Mouse (Mus musculus): Measurements from ENCODE around the gene Gm136. TPM values are rescaled to one million over a fixed set of nuclear protein-coding genes. Genes with fewer than 3 reads are reported as not detected.

The Gm136 gene
- polyA plus RNA-seq (2015; fragmentation: Nextera tagmentation; extraction: Ambion mirVana) = not detected in 2 replicates

DNA sequence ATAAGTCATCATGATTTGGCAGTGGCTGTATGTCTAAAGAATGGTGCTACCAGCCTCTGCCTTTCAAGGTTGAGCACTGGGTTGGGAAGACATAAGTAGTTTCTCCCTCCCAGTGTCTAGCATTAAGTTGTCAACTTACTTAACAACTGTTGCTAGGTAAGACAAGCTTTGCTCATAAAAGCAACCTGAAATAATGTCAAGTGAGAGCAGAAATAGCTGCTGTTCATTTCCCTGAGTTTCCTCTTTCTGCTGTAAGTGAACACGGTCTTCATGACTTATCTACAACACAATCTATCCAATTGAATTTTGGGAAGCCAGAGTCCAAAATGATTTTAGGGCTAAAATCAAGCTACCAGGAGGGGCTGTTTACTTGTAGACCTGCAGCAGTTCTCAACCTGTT is at the start of gene Gm136:
Gm136 (minus strand) TSS at position 101 of the 400 bp plus-strand sequence.
- Histone ChIP-seq H3K9ac (no peak within 1 kb of the TSS), H3K27me3 (no peaks in the 10 kb centered on the region), H3K4me2 (no peak within 1 kb of the TSS), H3K36me3 (no peaks in the 10 kb centered on the region), H3K9me3 (no peaks in the 10 kb centered on the region), H3K27ac (replicated peaks) (no peak within 1 kb of the TSS), H3K4me1 (replicated peaks) (no peaks in the 10 kb centered on the region), H3K4me3 (no peak within 1 kb of the TSS)
- no peak for ATAC-seq (ENCODE audit: low read depth)
- 93% methylated on average over 1 of the region's 1 CpGs for WGBS

GRCm38 (mm10) chr4:34801166-34802034 is 45.3 kb upstream of the Gm136 start:
- peak; percentile 87 for ATAC-seq (ENCODE audit: low read depth)
- WGBS = 80% methylated on average over 14 of the region's 14 CpGs
- Histone ChIP-seq H3K9ac (no peak overlapping the region), H3K27ac (replicated peaks) (no peak overlapping the region), H3K9me3 (no peaks in the 10 kb centered on the region), H3K4me2 (no peak overlapping the region), H3K4me1 (replicated peaks) (peaks cover 13% of the 10 kb centered on the region), H3K36me3 (peaks cover 20% of the 10 kb centered on the region), H3K27me3 (no peaks in the 10 kb centered on the region), H3K4me3 (no peak overlapping the region)

GRCm38 (mm10) chr4:34798005-34798404 is 41.9 kb upstream of the Gm136 start:
- WGBS = 89% methylated on average over 2 of the region's 2 CpGs
- H3K9ac ChIP-seq = no peak overlapping the region
- no peak overlapping the region for H3K4me2 ChIP-seq
- no peaks in the 10 kb centered on the region for H3K36me3 ChIP-seq
- no peaks in the 10 kb centered on the region for H3K27me3 ChIP-seq
- no peak overlapping the region for H3K27ac ChIP-seq (replicated peaks)
- no peak for ATAC-seq (ENCODE audit: low read depth)
- no peaks in the 10 kb centered on the region for H3K9me3 ChIP-seq
- H3K4me1 ChIP-seq (replicated peaks) = peaks cover 16% of the 10 kb centered on the region
- no peak overlapping the region for H3K4me3 ChIP-seq

- H3K4me2 ChIP-seq = no peak overlapping the region
- no peak for ATAC-seq (ENCODE audit: low read depth)
- no peak overlapping the region for H3K27ac ChIP-seq (replicated peaks)
- H3K4me1 ChIP-seq (replicated peaks) = peaks cover 16% of the 10 kb centered on the region
- no peaks in the 10 kb centered on the region for H3K9me3 ChIP-seq
- no peaks in the 10 kb centered on the region for H3K36me3 ChIP-seq
- WGBS = 87% methylated on average over 8 of the region's 8 CpGs
- H3K27me3 ChIP-seq = no peaks in the 10 kb centered on the region
- no peak overlapping the region for H3K4me3 ChIP-seq
- H3K9ac ChIP-seq = no peak overlapping the region
These were observed 41.4 kb upstream of the Gm136 start for GRCm38 (mm10) chr4:34797294-34797983.

DNA sequence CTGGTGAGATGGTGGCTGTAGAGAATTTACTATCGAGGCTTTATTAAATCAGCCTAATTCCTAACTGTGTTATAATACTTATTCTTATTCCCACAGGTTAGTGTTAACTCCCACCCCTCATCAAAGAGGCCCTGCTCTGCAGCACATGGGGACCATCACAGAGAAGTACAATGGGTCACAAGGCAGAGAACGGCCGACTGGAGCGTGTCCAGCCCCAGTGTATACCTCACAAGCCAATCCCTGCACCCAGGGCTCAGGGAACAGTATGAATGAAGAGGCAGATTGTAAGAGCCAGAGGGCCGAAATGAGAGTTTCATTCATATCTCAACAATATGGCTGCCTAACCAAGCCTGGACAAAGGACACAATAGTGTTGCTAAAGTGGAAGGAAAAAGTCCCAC is 40.2 kb upstream of the Gm136 start:
- Histone ChIP-seq H3K9ac (no peak overlapping the region), H3K27me3 (no peaks in the 10 kb centered on the region), H3K4me3 (no peak overlapping the region), H3K36me3 (no peaks in the 10 kb centered on the region), H3K4me1 (replicated peaks) (peaks cover 7% of the 10 kb centered on the region), H3K4me2 (no peak overlapping the region), H3K9me3 (no peaks in the 10 kb centered on the region), H3K27ac (replicated peaks) (no peak overlapping the region)
- WGBS = 67% methylated on average over 5 of the region's 5 CpGs
- ATAC-seq (ENCODE audit: low read depth) = peak; percentile 48; the same call in 1 of the 2 replicates

DNA sequence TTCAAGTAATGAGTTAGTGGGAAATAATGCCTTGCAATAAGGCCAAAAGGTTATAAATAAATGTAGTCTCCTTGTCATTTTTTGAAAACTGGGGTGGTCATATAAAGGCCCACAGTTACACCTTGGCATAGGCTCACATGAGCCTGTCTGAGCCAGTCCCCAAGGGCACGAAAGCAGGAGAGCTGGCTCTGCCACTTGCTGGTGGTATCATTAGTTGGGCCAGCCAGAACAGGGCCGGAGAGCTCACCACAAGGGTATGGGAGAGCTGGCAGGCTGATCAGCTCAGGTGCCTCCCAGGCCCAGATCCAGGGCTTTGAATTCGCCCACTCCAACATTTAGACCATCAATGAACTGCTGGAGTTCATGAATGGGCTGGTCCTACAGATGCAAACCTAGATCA is 30.4 kb upstream of the Gm136 start:
- ATAC-seq (ENCODE audit: low read depth) = no peak
- H3K4me3 ChIP-seq = no peak overlapping the region
- no peak overlapping the region for H3K9ac ChIP-seq
- H3K27ac ChIP-seq (replicated peaks) = no peak overlapping the region
- H3K4me2 ChIP-seq = no peak overlapping the region
- no peaks in the 10 kb centered on the region for H3K36me3 ChIP-seq
- no peaks in the 10 kb centered on the region for H3K9me3 ChIP-seq
- H3K4me1 ChIP-seq (replicated peaks) = no peaks in the 10 kb centered on the region
- H3K27me3 ChIP-seq = no peaks in the 10 kb centered on the region
- 88% methylated on average over 3 of the region's 3 CpGs for WGBS

DNA sequence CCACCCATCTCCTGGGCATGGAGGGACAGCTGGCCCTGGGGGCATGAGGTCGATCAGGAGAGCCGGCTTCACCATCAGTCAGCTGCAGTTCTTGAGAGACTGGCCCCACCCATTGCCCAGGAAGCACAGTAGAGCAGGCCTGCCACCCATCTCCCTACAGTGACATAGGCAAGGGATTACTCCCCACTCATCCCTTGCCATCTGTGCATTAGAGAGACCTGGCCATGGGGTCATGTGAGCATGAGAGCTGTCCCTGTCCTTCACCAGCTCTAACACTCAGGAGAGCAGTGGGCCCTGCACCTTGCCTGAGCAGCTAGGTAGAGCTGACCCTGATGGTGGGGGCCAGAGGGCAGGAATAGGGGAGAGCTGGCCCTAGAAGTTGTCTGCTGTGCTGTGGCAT is 29.6 kb upstream of the Gm136 start:
- Histone ChIP-seq H3K36me3 (no peaks in the 10 kb centered on the region), H3K9me3 (no peaks in the 10 kb centered on the region), H3K4me2 (no peak overlapping the region), H3K4me3 (no peak overlapping the region), H3K27ac (replicated peaks) (no peak overlapping the region), H3K9ac (no peak overlapping the region), H3K27me3 (no peaks in the 10 kb centered on the region), H3K4me1 (replicated peaks) (no peaks in the 10 kb centered on the region)
- ATAC-seq (ENCODE audit: low read depth) = no peak
- 70% methylated on average over 2 of the region's 2 CpGs for WGBS

DNA sequence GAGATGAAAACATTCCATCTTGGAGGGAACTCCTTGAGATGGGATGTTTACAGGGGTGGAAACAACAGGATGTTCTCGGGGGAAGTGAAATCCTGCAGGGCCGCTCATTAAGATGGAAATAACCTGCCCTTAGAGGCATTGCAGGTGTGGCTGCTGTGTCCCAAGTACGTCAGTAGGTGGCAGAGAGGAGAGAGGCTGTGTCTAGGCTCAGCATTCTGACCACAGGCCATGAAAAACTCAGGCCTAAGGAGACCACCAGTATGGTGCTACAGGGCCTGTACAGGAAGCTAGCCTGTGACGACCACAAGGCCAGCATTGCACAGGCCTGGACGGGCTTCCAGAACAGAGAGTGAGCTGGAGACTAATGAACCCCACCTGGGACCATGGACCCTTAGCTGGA is 28.8 kb upstream of the Gm136 start:
- no peak overlapping the region for H3K4me3 ChIP-seq
- ATAC-seq (ENCODE audit: low read depth) = no peak

GRCm38 (mm10) chr4:34782730-34783129 is 26.7 kb upstream of the Gm136 start:
- Histone ChIP-seq H3K4me3 (no peak overlapping the region), H3K9me3 (no peaks in the 10 kb centered on the region), H3K27me3 (no peaks in the 10 kb centered on the region), H3K9ac (no peak overlapping the region), H3K4me1 (replicated peaks) (no peaks in the 10 kb centered on the region), H3K4me2 (no peak overlapping the region), H3K27ac (replicated peaks) (no peak overlapping the region), H3K36me3 (no peaks in the 10 kb centered on the region)
- 30% methylated on average over 4 of the region's 4 CpGs for WGBS
- ATAC-seq (ENCODE audit: low read depth) = no peak

More for the DNA sequence above, 28.8 kb upstream of the Gm136 start:
- Histone ChIP-seq H3K9ac (no peak overlapping the region), H3K27ac (replicated peaks) (no peak overlapping the region), H3K27me3 (no peaks in the 10 kb centered on the region), H3K4me2 (no peak overlapping the region), H3K4me1 (replicated peaks) (no peaks in the 10 kb centered on the region), H3K36me3 (no peaks in the 10 kb centered on the region), H3K9me3 (no peaks in the 10 kb centered on the region)
- 53% methylated on average over 5 of the region's 5 CpGs for WGBS

- ATAC-seq (ENCODE audit: low read depth) = peak; percentile 97
- WGBS = 6% methylated on average over 40 of the region's 40 CpGs
- H3K36me3 ChIP-seq = no peaks in the 10 kb centered on the region
These were observed 21.8 kb upstream of the Gm136 start, which contains the start of gene Smim8 for GRCm38 (mm10) chr4:34777677-34778527. TSS of gene Smim8 (minus strand) at chr4:34778423.

GRCm38 (mm10) chr4:34771652-34772371 is 15.7 kb upstream of the Gm136 start:
- Histone ChIP-seq H3K4me2 (peak overlapping the region; percentile 22; the same call in 1 of the 2 replicates), H3K27me3 (no peaks in the 10 kb centered on the region), H3K27ac (replicated peaks) (peak overlapping the region; percentile 34; the same call in 1 of the 2 replicates), H3K36me3 (peaks cover 23% of the 10 kb centered on the region), H3K4me3 (no peak overlapping the region), H3K9ac (no peak overlapping the region), H3K9me3 (no peaks in the 10 kb centered on the region), H3K4me1 (replicated peaks) (peaks cover 14% of the 10 kb centered on the region)
- ATAC-seq (ENCODE audit: low read depth) = peak; percentile 74
- 4% methylated on average over 8 of the region's 8 CpGs for WGBS

More at GRCm38 (mm10) chr4:34777677-34778527, 21.8 kb upstream of the Gm136 start, which contains the start of gene Smim8:
- peak within 1 kb of the TSS; percentile 64 for H3K4me3 ChIP-seq
- H3K9me3 ChIP-seq = no peaks in the 10 kb centered on the region
- H3K4me1 ChIP-seq (replicated peaks) = peaks cover 12% of the 10 kb centered on the region
- peak within 1 kb of the TSS; percentile 77 for H3K4me2 ChIP-seq
- H3K27me3 ChIP-seq = no peaks in the 10 kb centered on the region
- H3K27ac ChIP-seq (replicated peaks) = peak within 1 kb of the TSS; percentile 89
- peak within 1 kb of the TSS; percentile 81 for H3K9ac ChIP-seq

Measured in neural tube, embryonic 13.5 days (tissue).